Mouse (Mus musculus): Measurements from ENCODE around the gene Eif3k. TPM values are rescaled to one million over a fixed set of nuclear protein-coding genes. Genes with fewer than 3 reads are reported as not detected.

Eif3k gene
- polyA plus RNA-seq, 1 experiment from 2014 or later: 316 TPM

DNA sequence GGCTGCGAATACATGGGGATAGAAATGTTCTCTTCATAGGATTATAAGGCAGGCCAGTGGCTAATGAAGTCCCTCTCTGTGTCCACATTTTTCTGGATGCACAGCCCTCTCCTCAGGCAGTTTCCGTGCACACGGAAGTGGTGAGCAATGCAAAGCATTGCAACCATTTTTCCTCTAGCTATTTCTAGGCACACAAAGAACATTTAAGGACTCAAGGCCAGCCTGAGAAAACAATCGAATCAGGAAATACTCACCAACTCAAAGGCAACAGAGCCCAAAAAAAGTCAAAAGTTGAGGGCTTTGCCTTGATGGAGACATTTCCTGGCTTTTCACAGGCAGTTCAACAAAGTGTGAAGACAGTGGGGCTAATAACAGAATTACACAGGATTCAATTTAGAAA is 40.5 kb downstream of the Eif3k start:
- Histone ChIP-seq H3K4me1 (ENCODE audit: control insufficient read depth, insufficient read depth, low read length) (peaks cover 10% of the 10 kb centered on the region; the same call in 1 of the 2 replicates), H3K27me3 (ENCODE audit: control insufficient read depth, insufficient read depth, low read length) (no peaks in the 10 kb centered on the region), H3K27ac (ENCODE audit: low read depth, low read length) (no peak overlapping the region), H3K36me3 (ENCODE audit: control insufficient read depth, insufficient read depth, low read length) (no peaks in the 10 kb centered on the region), H3K9ac (replicated peaks; ENCODE audit: low read depth, low read length) (no peak overlapping the region), H3K4me3 (ENCODE audit: low read depth, low read length) (no peak overlapping the region), H3K4me2 (ENCODE audit: low read depth, low read length) (no peak overlapping the region), H3K9me3 (ENCODE audit: control insufficient read depth, low read length) (no peaks in the 10 kb centered on the region)
- ATAC-seq (ENCODE audit: low read depth): no peak
- 88% methylated on average over 4 of the region's 4 CpGs for WGBS

DNA sequence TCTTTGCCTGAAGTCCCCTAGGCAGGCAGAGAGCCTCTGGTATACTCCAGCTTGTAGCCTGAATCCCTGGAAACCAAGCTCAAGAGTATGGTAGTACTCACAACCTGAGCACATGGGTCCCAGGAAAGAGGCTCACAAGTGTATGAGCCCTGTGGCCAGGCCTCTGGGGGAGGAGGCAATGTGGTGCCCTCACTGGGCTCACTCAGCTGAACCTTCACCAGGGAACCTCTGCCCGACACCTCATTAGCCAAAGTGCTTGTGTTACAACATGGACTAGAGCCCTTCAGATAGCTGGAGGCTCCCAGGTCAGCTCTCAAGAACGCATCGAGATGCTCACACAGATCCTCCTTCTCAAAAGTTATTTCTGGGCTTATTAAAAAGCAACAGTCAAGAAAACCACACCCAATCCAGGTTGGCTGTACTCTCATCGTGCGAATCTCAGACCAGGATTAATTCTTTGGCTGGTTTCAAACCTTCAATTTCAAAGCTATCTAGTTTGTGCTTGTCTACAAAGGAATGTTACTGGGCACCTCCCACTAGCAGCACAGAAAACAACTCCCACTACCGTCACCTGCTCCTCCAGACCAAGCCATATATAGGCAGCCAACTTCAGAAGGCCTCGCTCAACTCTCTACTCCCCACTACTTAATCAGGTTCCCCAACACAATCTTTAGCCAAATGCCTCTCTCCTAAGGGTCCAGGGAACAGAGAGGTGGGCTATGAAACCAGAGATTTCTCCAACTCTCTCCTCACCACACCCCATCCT is 42.1 kb downstream of the Eif3k start:
- no peak for ATAC-seq (ENCODE audit: low read depth)

DNA sequence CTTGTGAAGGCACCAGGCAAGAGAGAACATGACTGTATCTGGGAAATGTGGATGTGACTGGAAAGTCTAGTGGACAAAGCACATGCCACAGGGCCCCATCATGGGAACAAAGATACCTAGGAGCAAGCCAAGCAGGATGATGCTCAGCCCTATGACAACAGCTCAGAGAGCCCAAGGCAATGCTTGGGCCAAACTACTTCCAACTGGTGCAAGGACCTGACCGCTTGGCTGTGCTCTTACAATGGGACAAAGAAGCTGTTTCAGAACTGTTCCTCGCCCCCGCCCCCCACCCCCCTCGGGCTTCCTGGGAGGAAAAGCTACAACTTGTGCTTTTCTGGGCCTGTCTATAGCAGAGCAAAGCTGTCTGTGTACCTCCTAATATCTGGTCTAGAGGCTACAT is 43.0 kb downstream of the Eif3k start:
- Histone ChIP-seq H3K4me2 (ENCODE audit: low read depth, low read length) (no peak overlapping the region), H3K27ac (ENCODE audit: low read depth, low read length) (no peak overlapping the region), H3K36me3 (ENCODE audit: control insufficient read depth, insufficient read depth, low read length) (no peaks in the 10 kb centered on the region), H3K4me1 (ENCODE audit: control insufficient read depth, insufficient read depth, low read length) (peaks cover 6% of the 10 kb centered on the region; the same call in 1 of the 2 replicates), H3K4me3 (ENCODE audit: low read depth, low read length) (no peak overlapping the region), H3K9me3 (ENCODE audit: control insufficient read depth, low read length) (no peaks in the 10 kb centered on the region), H3K9ac (replicated peaks; ENCODE audit: low read depth, low read length) (no peak overlapping the region), H3K27me3 (ENCODE audit: control insufficient read depth, insufficient read depth, low read length) (no peaks in the 10 kb centered on the region)
- 54% methylated on average over 4 of the region's 4 CpGs for WGBS
- ATAC-seq (ENCODE audit: low read depth): no peak

More for the DNA sequence above, 42.1 kb downstream of the Eif3k start:
- no peak overlapping the region for H3K27ac ChIP-seq (ENCODE audit: low read depth, low read length)
- H3K4me3 ChIP-seq (ENCODE audit: low read depth, low read length): no peak overlapping the region
- H3K9ac ChIP-seq (replicated peaks; ENCODE audit: low read depth, low read length): no peak overlapping the region
- H3K4me1 ChIP-seq (ENCODE audit: control insufficient read depth, insufficient read depth, low read length): peaks cover 6% of the 10 kb centered on the region; the same call in 1 of the 2 replicates
- WGBS: 89% methylated on average over 7 of the region's 7 CpGs
- no peaks in the 10 kb centered on the region for H3K36me3 ChIP-seq (ENCODE audit: control insufficient read depth, insufficient read depth, low read length)
- no peaks in the 10 kb centered on the region for H3K9me3 ChIP-seq (ENCODE audit: control insufficient read depth, low read length)
- H3K4me2 ChIP-seq (ENCODE audit: low read depth, low read length): no peak overlapping the region
- no peaks in the 10 kb centered on the region for H3K27me3 ChIP-seq (ENCODE audit: control insufficient read depth, insufficient read depth, low read length)

DNA sequence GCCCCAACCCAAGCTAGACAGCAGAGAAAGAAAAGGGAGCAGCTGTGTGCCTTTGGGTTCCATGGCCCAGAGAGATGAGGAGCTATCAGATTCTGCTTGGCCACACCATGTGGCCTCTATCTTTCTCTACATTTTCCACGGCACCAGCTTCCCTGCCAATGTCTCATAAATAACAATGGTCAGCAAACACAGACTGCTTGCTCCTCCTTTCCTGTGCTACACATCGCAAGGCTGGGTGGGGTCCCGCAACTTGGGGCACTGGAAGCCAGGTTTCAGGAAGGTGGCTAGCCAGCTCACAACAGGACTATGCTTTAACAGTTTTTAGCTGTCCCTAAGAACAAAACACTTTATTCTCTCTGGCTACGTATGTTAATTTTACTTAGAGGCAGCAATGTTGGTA is 44.9 kb downstream of the Eif3k start:
- Histone ChIP-seq H3K27me3 (ENCODE audit: control insufficient read depth, insufficient read depth, low read length) (no peaks in the 10 kb centered on the region), H3K27ac (ENCODE audit: low read depth, low read length) (0 out of 2 replicates have a peak overlapping the region, but pooled peaks have one; percentile 44), H3K4me3 (ENCODE audit: low read depth, low read length) (no peak overlapping the region), H3K4me1 (ENCODE audit: control insufficient read depth, insufficient read depth, low read length) (peaks cover 6% of the 10 kb centered on the region; the same call in 1 of the 2 replicates), H3K4me2 (ENCODE audit: low read depth, low read length) (no peak overlapping the region), H3K9me3 (ENCODE audit: control insufficient read depth, low read length) (no peaks in the 10 kb centered on the region), H3K9ac (replicated peaks; ENCODE audit: low read depth, low read length) (no peak overlapping the region), H3K36me3 (ENCODE audit: control insufficient read depth, insufficient read depth, low read length) (no peaks in the 10 kb centered on the region)
- WGBS: 53% methylated on average over 4 of the region's 4 CpGs
- ATAC-seq (ENCODE audit: low read depth): no peak

DNA sequence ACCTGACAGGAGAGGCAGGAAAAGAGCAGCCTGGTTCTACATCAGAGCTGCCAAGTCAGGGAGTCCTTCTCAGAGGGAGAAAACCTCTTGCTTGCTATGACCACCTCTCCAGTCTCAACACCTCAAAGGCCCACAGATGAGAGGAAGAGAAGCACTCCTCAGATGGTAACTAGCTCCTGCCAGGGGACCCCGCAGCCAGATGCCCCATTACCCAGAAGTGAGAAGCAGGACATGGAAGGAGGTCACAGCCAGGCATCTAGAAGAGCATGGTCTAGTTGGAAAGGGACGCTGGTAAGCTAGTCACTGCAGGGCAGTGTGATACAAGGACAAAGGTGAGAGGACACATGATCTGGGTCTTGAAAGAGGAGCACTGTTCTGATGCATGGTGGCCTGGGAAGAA is 47.8 kb downstream of the Eif3k start:
- 98% methylated on average over 2 of the region's 2 CpGs for WGBS
- H3K4me2 ChIP-seq (ENCODE audit: low read depth, low read length): no peak overlapping the region
- no peak overlapping the region for H3K4me3 ChIP-seq (ENCODE audit: low read depth, low read length)
- H3K4me1 ChIP-seq (ENCODE audit: control insufficient read depth, insufficient read depth, low read length): no peaks in the 10 kb centered on the region; the same call in 1 of the 2 replicates
- H3K36me3 ChIP-seq (ENCODE audit: control insufficient read depth, insufficient read depth, low read length): no peaks in the 10 kb centered on the region
- no peaks in the 10 kb centered on the region for H3K9me3 ChIP-seq (ENCODE audit: control insufficient read depth, low read length)
- H3K9ac ChIP-seq (replicated peaks; ENCODE audit: low read depth, low read length): no peak overlapping the region
- no peak for ATAC-seq (ENCODE audit: low read depth)
- H3K27me3 ChIP-seq (ENCODE audit: control insufficient read depth, insufficient read depth, low read length): no peaks in the 10 kb centered on the region
- H3K27ac ChIP-seq (ENCODE audit: low read depth, low read length): no peak overlapping the region

DNA sequence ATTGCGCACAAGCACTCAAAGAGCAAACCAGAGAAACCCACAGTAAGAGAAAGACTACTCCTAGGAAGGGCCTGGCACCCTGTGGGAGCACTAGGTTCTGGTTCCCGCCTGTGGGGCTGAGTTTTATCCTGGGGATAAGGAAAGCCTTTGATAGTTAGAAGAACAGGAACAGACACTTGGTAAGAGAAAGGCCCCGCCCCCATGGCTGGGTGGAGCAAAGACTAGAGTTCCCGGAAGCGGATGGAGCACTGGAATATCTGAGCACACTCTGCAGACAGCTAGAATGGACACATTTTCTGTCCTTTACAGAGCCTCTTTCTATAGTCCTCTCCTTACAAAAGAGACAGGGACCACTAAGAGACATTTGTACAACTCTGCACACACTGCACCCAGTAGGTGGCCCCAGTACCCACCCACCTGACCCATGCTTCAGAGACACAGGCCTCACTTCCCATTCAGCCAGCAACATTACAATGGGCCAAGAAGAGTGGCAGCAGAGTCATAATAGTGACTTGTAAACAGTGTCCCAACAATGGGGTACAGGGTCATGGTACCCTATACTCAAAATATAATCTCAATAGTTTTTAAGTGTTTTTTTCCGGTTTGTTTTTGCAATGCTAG is 49.1 kb downstream of the Eif3k start:
- no peak overlapping the region for H3K27ac ChIP-seq (ENCODE audit: low read depth, low read length)
- no peaks in the 10 kb centered on the region for H3K27me3 ChIP-seq (ENCODE audit: control insufficient read depth, insufficient read depth, low read length)
- WGBS: 75% methylated on average over 6 of the region's 6 CpGs
- H3K4me1 ChIP-seq (ENCODE audit: control insufficient read depth, insufficient read depth, low read length): no peaks in the 10 kb centered on the region; the same call in 1 of the 2 replicates
- H3K4me3 ChIP-seq (ENCODE audit: low read depth, low read length): no peak overlapping the region
- no peak overlapping the region for H3K9ac ChIP-seq (replicated peaks; ENCODE audit: low read depth, low read length)
- no peaks in the 10 kb centered on the region for H3K36me3 ChIP-seq (ENCODE audit: control insufficient read depth, insufficient read depth, low read length)
- H3K9me3 ChIP-seq (ENCODE audit: control insufficient read depth, low read length): no peaks in the 10 kb centered on the region
- no peak overlapping the region for H3K4me2 ChIP-seq (ENCODE audit: low read depth, low read length)
- ATAC-seq (ENCODE audit: low read depth): no peak

DNA sequence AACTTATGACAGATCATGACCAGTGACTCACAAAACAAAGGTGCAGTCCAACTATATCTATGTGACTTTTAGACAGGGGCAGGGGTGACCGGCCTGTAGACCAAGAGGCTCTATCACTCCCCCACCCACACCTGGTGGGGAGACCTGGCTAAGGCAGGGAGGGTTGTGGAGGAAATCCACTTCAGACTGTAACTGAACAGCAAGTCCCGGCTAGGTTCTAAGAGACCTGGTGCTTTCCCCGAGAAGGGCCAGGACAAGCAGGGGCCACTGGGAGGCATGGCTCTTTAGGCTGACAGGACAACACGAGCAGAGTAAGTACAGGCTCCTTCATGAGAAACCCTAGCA is 50.0 kb downstream of the Eif3k start:
- H3K27me3 ChIP-seq (ENCODE audit: control insufficient read depth, insufficient read depth, low read length): no peaks in the 10 kb centered on the region
- H3K36me3 ChIP-seq (ENCODE audit: control insufficient read depth, insufficient read depth, low read length): no peaks in the 10 kb centered on the region
- H3K4me3 ChIP-seq (ENCODE audit: low read depth, low read length): no peak overlapping the region
- H3K9ac ChIP-seq (replicated peaks; ENCODE audit: low read depth, low read length): no peak overlapping the region
- no peak overlapping the region for H3K4me2 ChIP-seq (ENCODE audit: low read depth, low read length)
- no peaks in the 10 kb centered on the region for H3K4me1 ChIP-seq (ENCODE audit: control insufficient read depth, insufficient read depth, low read length)
- H3K9me3 ChIP-seq (ENCODE audit: control insufficient read depth, low read length): no peaks in the 10 kb centered on the region
- WGBS: 91% methylated on average over 4 of the region's 4 CpGs
- H3K27ac ChIP-seq (ENCODE audit: low read depth, low read length): no peak overlapping the region
- no peak for ATAC-seq (ENCODE audit: low read depth)

DNA sequence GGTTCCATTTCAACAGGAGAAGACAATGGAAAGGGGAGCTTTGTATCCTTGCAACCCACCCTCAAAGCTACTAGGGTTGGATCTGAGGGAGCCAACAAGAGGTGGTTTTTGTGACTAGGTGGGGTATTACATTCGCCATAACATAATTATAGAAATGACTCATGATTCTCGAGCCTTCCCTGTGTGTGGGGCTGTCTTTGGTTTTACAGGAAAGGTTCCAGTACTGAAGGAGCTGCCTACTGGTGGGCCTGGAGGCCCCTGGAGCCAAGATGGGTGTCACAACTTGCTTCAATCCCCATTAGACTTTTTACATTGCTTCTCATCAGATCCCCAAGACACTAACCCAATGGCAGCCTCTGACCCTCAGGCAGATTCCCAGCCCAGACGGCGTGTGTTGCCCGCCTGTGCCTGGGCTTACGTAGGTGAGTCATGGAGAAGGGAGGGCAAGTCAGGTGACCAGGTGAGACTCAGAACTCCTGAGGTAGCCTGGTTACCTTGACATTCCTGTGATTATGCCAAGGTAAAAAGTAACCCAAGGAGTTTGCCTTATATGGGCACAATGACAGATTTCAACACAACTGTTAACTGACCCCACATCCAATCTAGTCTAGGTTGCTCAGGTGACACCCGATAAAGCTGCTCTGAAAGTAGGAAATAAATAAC is 50.5 kb downstream of the Eif3k start:
- Histone ChIP-seq H3K27ac (ENCODE audit: low read depth, low read length) (no peak overlapping the region), H3K4me1 (ENCODE audit: control insufficient read depth, insufficient read depth, low read length) (peaks cover under 1% of the 10 kb centered on the region; the same call in 1 of the 2 replicates), H3K9ac (replicated peaks; ENCODE audit: low read depth, low read length) (no peak overlapping the region), H3K9me3 (ENCODE audit: control insufficient read depth, low read length) (no peaks in the 10 kb centered on the region), H3K36me3 (ENCODE audit: control insufficient read depth, insufficient read depth, low read length) (no peaks in the 10 kb centered on the region), H3K4me2 (ENCODE audit: low read depth, low read length) (no peak overlapping the region), H3K4me3 (ENCODE audit: low read depth, low read length) (no peak overlapping the region), H3K27me3 (ENCODE audit: control insufficient read depth, insufficient read depth, low read length) (no peaks in the 10 kb centered on the region)
- 96% methylated on average over 7 of the region's 7 CpGs for WGBS
- no peak for ATAC-seq (ENCODE audit: low read depth)

Measured in neural tube, embryonic 14.5 days (tissue).